Mouse (Mus musculus): ENCODE results near the gene Myl10.

GRCm38 (mm10) chr5:136696516-136696915 is 3.6 kb downstream of the Myl10 start:
- TF ChIP-seq GATA1 (IDR thresholded peaks at IDR 0.05; ENCODE audit: low read length) = no peak
- no peak for TF ChIP-seq TAL1 (IDR thresholded peaks at IDR 0.05; ENCODE audit: low read length)

All from erythroblast, embryonic 14.5 days (primary cell).